Mouse (Mus musculus): ENCODE data around the gene Enox1.

The Enox1 gene

GRCm38 (mm10) chr14:77376731-77377130 lies 220.2 kb downstream of the Enox1 start:
- no peak for DNase-seq

DNA sequence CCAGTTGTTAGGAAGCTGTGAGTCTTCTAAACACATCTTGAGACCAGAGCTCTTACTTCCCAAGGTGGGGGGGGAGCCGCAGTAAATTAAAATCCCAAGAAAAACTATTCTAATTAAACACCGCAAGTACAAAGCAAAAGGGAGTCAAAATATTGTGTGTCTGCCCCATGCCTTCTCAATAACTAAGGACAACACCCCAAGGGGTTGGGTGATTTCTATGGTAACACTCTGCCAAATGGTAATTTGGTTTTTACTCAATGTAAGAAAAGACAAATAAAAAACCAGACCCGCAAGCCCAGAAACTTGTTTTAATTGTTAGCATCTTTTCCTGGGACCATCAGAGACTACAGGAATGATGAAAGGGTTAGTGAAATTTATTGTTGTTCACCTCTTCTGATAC lies 220.9 kb downstream of the Enox1 start:
- no peak for DNase-seq

GRCm38 (mm10) chr14:77377873-77378272 lies 221.3 kb downstream of the Enox1 start:
- no peak for DNase-seq

- DNase-seq, result no peak
Measured at GRCm38 (mm10) chr14:77381532-77381931, 225.0 kb downstream of the Enox1 start.

- no peak for DNase-seq
Measured at GRCm38 (mm10) chr14:77385621-77386020, 229.1 kb downstream of the Enox1 start.

GRCm38 (mm10) chr14:77387877-77388276 lies 231.3 kb downstream of the Enox1 start:
- DNase-seq, result no peak

DNA sequence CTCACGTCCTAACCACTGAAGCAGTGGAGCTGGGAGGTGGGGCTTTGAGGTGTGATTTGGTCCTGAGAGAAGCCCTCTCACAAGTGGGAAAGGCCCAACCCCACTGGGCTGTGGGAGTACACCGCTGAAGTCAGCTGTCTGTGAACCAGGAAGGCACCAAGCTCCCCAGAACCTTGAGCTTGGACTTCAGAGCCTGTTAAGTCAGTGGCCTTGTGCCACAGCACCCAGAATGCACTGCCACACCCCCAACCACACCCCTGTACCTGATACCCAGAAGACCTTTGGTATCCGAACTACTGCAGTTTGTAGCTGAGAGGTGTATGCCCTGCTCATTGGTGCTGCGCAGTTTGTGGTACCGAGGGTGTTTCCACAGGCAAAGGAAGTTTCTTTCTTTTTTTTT lies 232.7 kb downstream of the Enox1 start:
- no peak for DNase-seq

DNA sequence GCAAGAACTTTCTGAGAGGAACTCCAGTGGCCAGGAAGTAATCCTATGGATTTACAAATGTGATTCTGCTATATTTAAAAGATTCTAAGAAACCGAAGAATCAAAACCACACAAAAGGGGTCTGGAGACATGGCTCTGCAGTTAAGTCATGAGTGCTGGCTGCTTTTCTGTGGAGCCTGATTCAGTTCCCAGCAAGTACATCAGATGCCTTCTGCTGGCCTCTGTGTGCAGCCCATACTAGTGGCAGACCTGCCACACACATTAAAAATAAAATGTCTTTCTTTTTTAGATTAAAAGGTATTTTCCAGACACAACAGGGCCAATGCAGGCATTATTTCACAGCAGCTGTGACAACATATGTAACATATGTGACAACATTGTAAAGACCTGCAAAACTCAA lies 235.9 kb downstream of the Enox1 start:
- DNase-seq, result no peak

DNA sequence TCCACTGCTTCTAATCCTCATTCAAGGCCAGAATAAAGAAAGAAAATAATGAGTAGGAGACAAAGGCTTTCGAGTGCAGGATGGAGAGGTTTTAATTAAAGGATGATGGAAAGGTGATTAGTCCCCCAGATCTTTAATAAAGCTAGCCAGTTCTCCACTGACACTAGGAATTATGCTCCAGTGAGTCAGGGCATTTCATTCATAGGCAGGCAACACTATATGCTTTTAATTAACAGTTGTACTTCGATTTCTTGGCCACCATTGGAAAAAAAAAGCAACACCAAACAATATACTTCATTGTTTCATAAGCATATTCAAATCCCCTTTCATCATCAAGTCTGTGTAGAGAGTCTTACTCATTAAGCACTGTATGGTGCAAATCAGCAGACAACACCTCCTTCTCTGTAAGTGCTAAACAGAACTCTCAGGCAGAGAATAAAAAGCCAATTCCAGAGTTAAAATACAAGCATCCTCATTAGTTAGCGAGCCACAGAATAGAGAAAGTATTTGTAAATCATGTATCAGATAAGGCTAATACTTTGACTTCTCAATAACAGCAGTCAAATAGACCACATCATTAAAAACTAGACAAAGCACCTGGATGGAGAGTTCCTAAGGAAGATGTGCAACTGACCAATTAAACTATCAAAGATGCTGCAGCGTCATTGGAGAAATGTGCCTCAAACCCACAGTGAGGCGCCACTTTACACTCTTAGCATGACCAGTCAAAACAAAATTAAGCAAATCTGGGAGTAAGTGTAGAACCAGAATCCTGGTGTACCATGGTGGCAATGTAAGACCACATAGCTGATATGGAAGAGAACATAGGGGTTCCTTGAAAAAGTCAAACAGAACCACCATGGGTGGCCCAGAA lies 249.9 kb downstream of the Enox1 start:
- no peak for DNase-seq

GRCm38 (mm10) chr14:77409271-77409940 lies 252.8 kb downstream of the Enox1 start:
- no peak for DNase-seq

GRCm38 (mm10) chr14:77410354-77410753 lies 253.8 kb downstream of the Enox1 start:
- no peak for DNase-seq

DNA sequence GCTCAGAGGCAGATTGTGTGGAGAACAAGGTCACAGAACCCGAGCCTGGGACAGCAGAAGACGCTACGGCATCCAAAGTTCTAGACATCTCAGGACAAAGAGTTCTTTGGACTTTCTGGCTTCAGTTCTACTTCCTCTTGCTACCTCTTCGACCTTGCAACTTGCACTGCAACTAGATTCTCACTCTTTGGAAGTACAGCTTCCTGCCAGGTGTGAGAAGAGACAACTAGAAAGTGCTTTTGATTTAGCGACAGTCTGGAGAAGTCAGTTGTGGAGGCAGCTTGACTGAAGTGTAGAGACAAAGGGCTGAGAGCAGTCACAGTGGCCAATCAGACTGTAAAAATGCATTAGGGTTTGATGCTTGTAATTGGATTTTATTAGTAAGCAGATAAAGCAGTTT lies 256.5 kb downstream of the Enox1 start:
- no peak for DNase-seq

- DNase-seq, result no peak
Measured at GRCm38 (mm10) chr14:77416358-77416757, 259.8 kb downstream of the Enox1 start.

GRCm38 (mm10) chr14:77421031-77421430 lies 264.5 kb downstream of the Enox1 start:
- DNase-seq, result no peak

DNA sequence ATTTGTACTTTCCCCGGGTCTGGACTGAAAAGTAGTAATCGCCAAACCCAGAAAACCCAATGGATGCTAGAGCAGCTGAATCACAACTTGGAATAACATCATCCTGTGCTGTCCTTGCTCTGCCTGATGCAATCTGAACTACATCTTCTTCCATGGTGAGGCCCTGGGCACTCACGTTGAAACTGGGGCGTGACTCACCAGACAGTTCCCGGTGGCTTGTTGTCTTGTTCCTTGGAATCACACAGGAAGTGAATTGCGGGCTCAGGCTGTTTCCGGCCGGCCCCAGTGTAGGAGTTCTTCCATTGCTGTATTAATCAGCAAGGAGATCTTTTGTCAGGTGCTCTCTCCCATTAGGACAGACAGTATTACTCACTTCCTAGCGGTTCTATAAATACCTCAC lies 266.6 kb downstream of the Enox1 start:
- no peak for DNase-seq

DNA sequence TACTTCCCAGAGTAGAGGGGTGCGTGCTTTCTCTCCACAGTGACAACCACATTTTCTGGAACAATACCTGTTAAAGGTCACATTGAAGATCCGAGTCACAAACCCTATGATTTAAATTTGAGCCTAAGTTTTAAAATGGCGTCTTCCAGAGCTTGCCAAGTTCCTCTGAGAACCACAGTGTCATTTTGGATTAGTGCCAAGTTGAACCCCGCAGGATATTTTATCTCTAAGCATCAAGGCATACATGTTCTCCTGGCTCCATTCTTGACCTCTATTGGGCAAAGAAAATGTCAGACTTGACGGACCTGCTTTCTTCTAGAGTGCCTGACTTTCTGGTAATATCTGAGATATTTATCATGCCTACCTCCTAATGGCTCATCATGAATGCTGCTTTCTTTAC lies 282.9 kb downstream of the Enox1 start:
- DNase-seq, result no peak

- no peak for DNase-seq
Measured at GRCm38 (mm10) chr14:77440805-77441204, 284.2 kb downstream of the Enox1 start.

DNA sequence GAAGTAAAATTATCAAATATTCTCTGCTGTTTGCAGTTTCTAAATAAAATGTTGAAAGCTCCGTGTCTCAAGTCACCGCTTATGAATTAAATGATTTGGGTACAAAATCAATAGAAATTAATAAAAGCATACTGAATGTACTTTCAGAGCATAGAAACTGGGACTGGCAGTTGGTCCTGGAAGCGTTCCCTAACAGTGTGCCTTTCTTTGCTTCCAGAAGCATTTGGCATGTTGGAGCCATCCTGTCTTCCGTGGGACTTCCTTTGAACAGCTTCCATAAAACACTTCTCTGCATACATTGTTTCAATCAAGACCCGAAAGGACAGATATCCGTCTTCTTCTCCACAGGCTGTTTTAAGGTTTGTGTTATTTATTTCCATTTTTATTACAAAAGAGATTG lies 285.0 kb downstream of the Enox1 start:
- no peak for DNase-seq

GRCm38 (mm10) chr14:77448001-77448400 lies 291.4 kb downstream of the Enox1 start:
- no peak for DNase-seq

GRCm38 (mm10) chr14:77451916-77452315 lies 295.4 kb downstream of the Enox1 start:
- no peak for DNase-seq

GRCm38 (mm10) chr14:77456066-77456465 lies 299.5 kb downstream of the Enox1 start:
- DNase-seq, result no peak

DNA sequence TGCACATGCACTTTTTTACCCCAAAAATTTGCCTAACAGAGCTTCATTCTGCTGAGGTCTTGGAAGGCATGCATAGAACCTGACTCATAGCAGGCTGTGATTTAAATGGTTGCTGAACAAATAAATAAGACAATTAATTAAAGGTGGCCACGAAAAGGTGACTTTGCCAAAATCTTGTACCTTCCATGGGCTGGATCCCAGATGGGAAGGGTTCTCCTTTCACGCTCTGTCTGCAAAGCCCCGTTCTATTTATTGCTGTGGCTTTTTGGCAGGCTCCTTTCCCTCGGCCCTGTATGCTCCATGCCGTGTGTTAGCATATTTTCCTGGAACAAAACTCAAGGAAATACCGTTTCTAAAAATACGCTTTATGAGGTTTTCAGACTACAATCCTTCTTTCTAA lies 300.3 kb downstream of the Enox1 start:
- no peak for DNase-seq

GRCm38 (mm10) chr14:77458217-77458616 lies 301.7 kb downstream of the Enox1 start:
- DNase-seq, result no peak

DNA sequence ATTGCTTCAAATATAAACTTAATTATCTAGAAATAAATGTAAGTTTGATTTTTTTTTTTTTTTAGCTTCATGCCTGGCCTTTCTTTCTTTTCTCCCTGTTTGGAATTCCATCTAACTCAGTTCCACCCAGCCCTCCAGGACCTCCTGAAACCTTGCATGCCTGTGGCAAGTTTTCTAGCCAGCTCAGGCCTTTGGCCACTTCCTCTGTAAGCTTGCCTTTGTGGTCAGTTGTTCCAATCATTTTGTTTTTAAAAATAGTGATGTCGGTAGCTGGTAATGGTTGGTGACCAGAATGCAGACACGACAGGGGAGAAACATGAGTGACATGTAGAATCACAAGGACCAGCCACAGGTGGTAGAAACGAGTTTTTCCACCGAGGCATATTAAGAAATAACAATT lies 307.4 kb downstream of the Enox1 start:
- no peak for DNase-seq

DNA sequence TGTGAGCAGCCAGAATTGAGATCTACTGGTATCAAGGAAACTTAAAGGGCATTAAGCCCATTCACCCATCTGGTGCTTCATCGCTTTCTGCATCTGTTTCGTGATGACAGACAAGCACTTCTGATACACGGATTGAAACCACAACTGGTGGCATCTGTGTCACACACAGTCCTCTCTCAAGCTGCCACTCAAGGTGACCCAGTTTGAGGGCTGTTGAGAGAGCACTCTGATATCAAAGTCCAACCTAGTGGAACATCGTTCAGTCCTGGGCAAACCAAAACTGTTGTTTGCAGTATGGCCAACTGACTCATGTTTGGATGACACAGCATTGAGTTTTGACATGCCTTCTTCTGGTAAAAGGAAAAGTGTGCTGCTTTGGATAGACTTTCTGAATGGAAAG lies 308.2 kb downstream of the Enox1 start:
- no peak for DNase-seq
